Mouse (Mus musculus): ENCODE measurements around the gene Qsox1.

DNA sequence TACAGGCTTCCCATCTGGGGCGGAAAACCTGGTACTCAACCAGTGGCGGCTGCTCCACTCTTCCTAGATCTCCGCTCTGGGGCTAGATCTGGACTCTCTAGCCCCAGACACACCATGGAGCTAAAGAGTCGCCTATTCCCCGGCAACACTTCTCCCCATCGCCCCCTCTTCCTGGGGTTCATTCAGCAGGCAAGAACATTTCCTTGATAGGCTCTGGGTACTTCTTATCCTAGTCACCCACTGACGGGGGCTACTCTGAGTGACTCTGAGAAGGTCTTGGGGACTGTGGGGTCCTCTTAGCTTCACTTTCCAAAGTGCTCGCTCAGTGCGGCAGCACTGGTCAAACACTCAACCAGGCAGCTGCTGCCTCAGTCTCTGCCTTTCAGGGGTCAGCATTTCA is 59.3 kb downstream of the Qsox1 start:
- TF ChIP-seq POLR2A (IDR thresholded peaks at IDR 0.05; ENCODE audit: low read depth, low read length): no peak
- TF ChIP-seq CTCF (IDR thresholded peaks at IDR 0.05; ENCODE audit: extremely low read depth, insufficient read depth, insufficient read length, insufficient replicate concordance): no peak
